Comparison of ENCODE assay signal across 9 mouse cellular contexts in genomic region chr4:144980811-144981551, GRCm38 (mm10).
DNase-seq lines count a peak whose midpoint lies in the region; ATAC-seq and TF ChIP-seq lines count a peak whose summit lies in the region.
"Had no signal": no experiment of that assay in that cellular context is flagged by ENCODE, and none has a peak within 500 bp of the region (broad histone marks: within the 10 kb centered on the region; RNA-seq: fewer than 3 reads in every experiment).

No protein-coding gene starts in this region.

- ATAC-seq in embryonic facial prominence, embryonic 13.5 days (ENCODE audit: insufficient number of reproducible peaks, insufficient read depth, low FRiP score, low TSS enrichment, low read depth) = no peak
- ATAC-seq in midbrain, embryonic 11.5 days (ENCODE audit: low FRiP score) = no peak

- no peaks in the 10 kb centered on the region for H3K9me3 ChIP-seq in CH12.LX (replicated peaks; ENCODE audit: low read length)
- no peaks in the 10 kb centered on the region for H3K9me3 ChIP-seq in embryonic facial prominence, embryonic 13.5 days
- H3K9me3 ChIP-seq in midbrain, embryonic 11.5 days (ENCODE audit: control insufficient read depth, low read length) = no peaks in the 10 kb centered on the region
- H3K9me3 ChIP-seq: neural tube, embryonic 12.5 days had no signal

- H3K4me3 ChIP-seq in CH12.LX (replicated peaks in 1 of 3; ENCODE audit: low read depth in 2 of 3, low read length in 2 of 3, poor library complexity in 1 of 3) = no peak overlapping the region
- no peak overlapping the region for H3K4me3 ChIP-seq in embryonic facial prominence, embryonic 13.5 days
- no peak overlapping the region for H3K4me3 ChIP-seq in midbrain, embryonic 11.5 days (ENCODE audit: low read depth, low read length)
- H3K4me3 ChIP-seq: neural tube, embryonic 12.5 days had no signal

- dilution Hi-C loops in CH12.LX (cut with MboI; ENCODE audit: extremely low pct_ligation_motif_present, extremely low pct_unique_long_range_greater_than_20kb, low sequenced_read_pairs) = loop anchor here (25.0 kb wide), 1 partner anchor 94 kb away; the partner anchor contains the start of gene Dhrs3

- WGBS in embryonic facial prominence, embryonic 13.5 days = 24% methylated on average over 8 of the region's 8 CpGs
- WGBS in midbrain, embryonic 11.5 days = 66% methylated on average over 8 of the region's 8 CpGs

- H3K27ac ChIP-seq in CH12.LX (ENCODE audit: insufficient read depth, low read depth) = peak overlapping the region; percentile 48; the same call in 1 of the 2 replicates
- peak overlapping the region; percentile 57; the same call in 1 of the 2 replicates for H3K27ac ChIP-seq in embryonic facial prominence, embryonic 13.5 days
- no peak overlapping the region for H3K27ac ChIP-seq in midbrain, embryonic 11.5 days (ENCODE audit: low read depth, low read length)
- H3K27ac ChIP-seq: neural tube, embryonic 12.5 days had no signal

- peak; percentile 55 for TF ChIP-seq POLR2A in CH12.LX (IDR thresholded peaks at IDR 0.05; ENCODE audit: low read depth, low read length)

- H3K4me2 ChIP-seq in CH12.LX (ENCODE audit: insufficient read depth, low read depth, poor library complexity, severe bottlenecking) = peak overlapping the region; percentile 43
- peak overlapping the region; percentile 27; the same call in 1 of the 2 replicates for H3K4me2 ChIP-seq in embryonic facial prominence, embryonic 13.5 days
- H3K4me2 ChIP-seq in midbrain, embryonic 11.5 days = no peak overlapping the region
- H3K4me2 ChIP-seq: neural tube, embryonic 12.5 days had no signal

- peaks cover 49 to 89% of the 10 kb centered on the region in 2 experiments for H3K4me1 ChIP-seq in CH12.LX (ENCODE audit: control insufficient read depth in 1 of 2, insufficient read depth in 2 of 2)
- peaks cover 52% of the 10 kb centered on the region for H3K4me1 ChIP-seq in embryonic facial prominence, embryonic 13.5 days
- 0 out of 2 replicates have a peak, but pooled peaks cover 2% of the 10 kb centered on the region for H3K4me1 ChIP-seq in midbrain, embryonic 11.5 days (ENCODE audit: control insufficient read depth, insufficient read depth, low read length)
- H3K4me1 ChIP-seq: neural tube, embryonic 12.5 days had no signal

- H3K27me3 ChIP-seq in CH12.LX (replicated peaks) = no peaks in the 10 kb centered on the region
- no peaks in the 10 kb centered on the region for H3K27me3 ChIP-seq in embryonic facial prominence, embryonic 13.5 days
- no peaks in the 10 kb centered on the region for H3K27me3 ChIP-seq in midbrain, embryonic 11.5 days (ENCODE audit: control insufficient read depth, insufficient read depth, low read length)
- H3K27me3 ChIP-seq: neural tube, embryonic 12.5 days had no signal

- no peak for TF ChIP-seq RAD21 in CH12.LX (IDR thresholded peaks at IDR 0.05; ENCODE audit: low read depth, low read length)

- DNase-seq in 416B (ENCODE audit: low read depth) (peak; percentile 68), CH12.LX (ENCODE audit: extremely low read depth) (peak; percentile 73)
- DNase-seq in kidney, adult 9 months = peak; percentile 66
- DNase-seq in lung, postnatal 14 days = peak; percentile 65
- DNase-seq in neural tube, embryonic 10.5 days (ENCODE audit: extremely low spot score, low spot score) = no peak
- no peak for DNase-seq in midbrain, embryonic 11.5 days (ENCODE audit: low spot score, missing footprints)
- no peak for DNase-seq in layer of hippocampus, postnatal 14 days (ENCODE audit: low spot score in 2 of 2)

- H3K9ac ChIP-seq in CH12.LX (ENCODE audit: insufficient read depth, low read depth) = peak overlapping the region; percentile 17; the same call in 1 of the 2 replicates
- H3K9ac ChIP-seq in embryonic facial prominence, embryonic 13.5 days = no peak overlapping the region
- no peak overlapping the region for H3K9ac ChIP-seq in midbrain, embryonic 11.5 days (ENCODE audit: low read length)
- H3K9ac ChIP-seq: neural tube, embryonic 12.5 days had no signal

- H3K36me3 ChIP-seq in CH12.LX (replicated peaks in 1 of 2; ENCODE audit: control insufficient read depth in 1 of 2, insufficient read depth in 1 of 2, low read length in 1 of 2) = peaks cover 0 to 24% of the 10 kb centered on the region in 2 experiments
- 0 out of 2 replicates have a peak, but pooled peaks cover 3% of the 10 kb centered on the region for H3K36me3 ChIP-seq in embryonic facial prominence, embryonic 13.5 days
- no peaks in the 10 kb centered on the region for H3K36me3 ChIP-seq in midbrain, embryonic 11.5 days (ENCODE audit: control insufficient read depth, insufficient read depth, low read length)
- H3K36me3 ChIP-seq: neural tube, embryonic 12.5 days had no signal

- no peak for TF ChIP-seq CTCF in CH12.LX (conservative IDR thresholded peaks at IDR 0.05 in 1 of 2, IDR thresholded peaks at IDR 0.05 in 1 of 2; ENCODE audit: low read depth in 2 of 2, low read length in 2 of 2)

- in situ Hi-C loops in CH12.LX (cut with MboI; ENCODE audit: low pct_ligation_motif_present, low pct_unique_long_range_greater_than_20kb, low sequenced_read_pairs) = no loop called here

- H3K79me2 ChIP-seq in CH12.LX (replicated peaks; ENCODE audit: control insufficient read depth, extremely low read depth, insufficient read depth, poor library complexity, severe bottlenecking) = no peaks in the 10 kb centered on the region

- TF ChIP-seq EP300 in CH12.LX (IDR thresholded peaks at IDR 0.05; ENCODE audit: low read length) = peak; percentile 88

TF ChIP-seq in CH12.LX, 34 proteins besides CTCF, POLR2A, EP300 and RAD21:
- TF ChIP-seq JUN (IDR thresholded peaks at IDR 0.05; ENCODE audit: insufficient read depth, low read depth, low read length) (peak; percentile 64), ZMIZ1 (IDR thresholded peaks at IDR 0.05; ENCODE audit: low read depth, low read length) (no peak), MEF2A (IDR thresholded peaks at IDR 0.05; ENCODE audit: borderline replicate concordance, low read depth, low read length) (0 out of 2 replicates have a peak, but pooled peaks have one; percentile 42), IRF4 (IDR thresholded peaks at IDR 0.05; ENCODE audit: low read depth, low read length) (peak; percentile 73), POLR2AphosphoS2 (IDR thresholded peaks at IDR 0.05; ENCODE audit: low read depth, low read length) (no peak), TBP (conservative IDR thresholded peaks at IDR 0.05; ENCODE audit: low read depth, low read length) (peak; percentile 32; the same call in 1 of the 2 replicates), USF2 (conservative IDR thresholded peaks at IDR 0.05; ENCODE audit: low read depth, low read length) (peak; percentile 48), USF1 (IDR thresholded peaks at IDR 0.05; ENCODE audit: low read depth, low read length) (peak; percentile 75), ETS1 (conservative IDR thresholded peaks at IDR 0.05; ENCODE audit: low read depth, low read length) (peak; percentile 68), SIN3A (IDR thresholded peaks at IDR 0.05; ENCODE audit: low read length) (0 out of 2 replicates have a peak, but pooled peaks have one; percentile 20), MAX (IDR thresholded peaks at IDR 0.05; ENCODE audit: low read length) (peak; percentile 76), JUND (conservative IDR thresholded peaks at IDR 0.05; ENCODE audit: low read depth, low read length) (peak; percentile 65), CHD1 (IDR thresholded peaks at IDR 0.05; ENCODE audit: low read depth, low read length) (no peak), MYC (IDR thresholded peaks at IDR 0.05; ENCODE audit: low read depth, low read length) (0 out of 2 replicates have a peak, but pooled peaks have one; percentile 3), ZNF384 (IDR thresholded peaks at IDR 0.05; ENCODE audit: low read depth, low read length) (peak; percentile 55), BHLHE40 (IDR thresholded peaks at IDR 0.05; ENCODE audit: low read depth, low read length) (peak; percentile 90)

Comparison
In these comparisons a context has a peak if more than half of its experiments do, and no peak if none do; other contexts are left out.
1. DNase-seq: peak in 416B (single experiment), CH12.LX (single experiment), kidney, adult 9 months (single experiment) and lung, postnatal 14 days (single experiment); none in neural tube, embryonic 10.5 days (single experiment), midbrain, embryonic 11.5 days (single experiment) and layer of hippocampus, postnatal 14 days (0 of 2).